Mouse (Mus musculus) embryo, embryonic 10 days (tissue): Measurements from ENCODE around the gene Paox.

Experiments used
- DNase-seq: peaks from one replicate; pipeline ENCODE4 v3.0.0-alpha.2; 2015; ENCODE audit warnings: low spot score

Paox gene

DNA sequence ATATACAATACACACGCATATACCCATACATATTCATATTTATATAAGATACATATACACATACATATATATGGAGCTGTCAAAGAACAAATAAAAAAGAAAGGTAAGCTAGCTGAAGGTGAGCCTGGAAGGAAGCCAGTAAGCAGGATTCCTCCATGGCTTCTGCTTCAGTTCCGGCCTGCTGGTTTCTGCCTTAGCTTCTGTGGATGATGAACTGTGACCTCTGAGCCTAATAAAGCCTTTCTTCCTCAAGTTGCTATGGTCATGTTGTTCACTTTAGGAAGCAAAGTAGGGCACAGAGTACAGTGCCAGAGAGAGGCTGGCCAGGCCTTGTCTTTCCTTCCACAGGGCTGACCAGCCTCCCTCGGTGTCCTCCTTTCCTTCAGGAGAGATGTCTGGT, 55.3 kb downstream of the Paox start:
- no peak for DNase-seq

DNA sequence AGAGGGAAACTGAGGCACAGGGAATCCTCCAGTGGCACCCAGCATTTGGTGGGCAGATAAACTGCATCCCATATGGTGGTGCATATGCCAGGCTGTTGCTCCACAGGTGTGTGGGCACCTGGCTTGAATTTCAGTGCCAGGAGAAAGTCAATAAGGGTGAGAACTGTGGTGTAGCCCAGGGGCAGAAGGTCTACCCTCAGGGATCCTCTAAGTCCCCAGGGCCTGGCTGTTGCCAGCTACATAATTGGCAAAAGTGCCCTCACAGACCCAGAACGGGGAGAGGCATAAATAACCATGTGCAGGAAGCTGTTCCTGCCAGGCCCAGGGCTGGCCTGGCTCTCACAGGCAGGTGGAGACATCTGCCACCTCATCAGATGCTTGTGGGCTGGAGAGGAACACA, 57.3 kb downstream of the Paox start, which contains the start of gene Olfr523:
Gene Olfr523 (plus strand): TSS at position 282 of the 400 bp plus-strand sequence.
- no peak for DNase-seq

DNA sequence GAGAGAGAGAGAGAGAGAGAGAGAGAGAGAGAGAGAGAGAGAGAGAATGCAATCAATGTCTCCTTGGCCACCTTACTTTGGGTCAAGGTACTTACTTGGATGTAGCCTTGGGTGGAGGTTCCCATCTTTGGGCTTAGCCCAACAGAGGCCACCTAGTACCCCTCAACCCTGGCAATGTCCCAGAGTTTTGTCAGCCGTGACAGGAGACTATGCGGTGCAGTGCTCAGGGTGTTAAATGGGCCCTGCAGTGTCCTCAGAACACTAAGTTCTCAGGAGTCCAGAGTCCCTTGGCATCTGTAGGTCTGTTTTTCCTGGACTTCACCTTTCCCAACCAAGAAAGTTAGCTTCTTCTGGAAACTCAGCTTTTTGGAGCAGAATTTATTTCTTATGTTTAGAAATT, 63.6 kb downstream of the Paox start:
- no peak for DNase-seq

- DNase-seq = no peak
Measured at GRCm38 (mm10) chr7:140180692-140181091, 65.1 kb downstream of the Paox start.

DNA sequence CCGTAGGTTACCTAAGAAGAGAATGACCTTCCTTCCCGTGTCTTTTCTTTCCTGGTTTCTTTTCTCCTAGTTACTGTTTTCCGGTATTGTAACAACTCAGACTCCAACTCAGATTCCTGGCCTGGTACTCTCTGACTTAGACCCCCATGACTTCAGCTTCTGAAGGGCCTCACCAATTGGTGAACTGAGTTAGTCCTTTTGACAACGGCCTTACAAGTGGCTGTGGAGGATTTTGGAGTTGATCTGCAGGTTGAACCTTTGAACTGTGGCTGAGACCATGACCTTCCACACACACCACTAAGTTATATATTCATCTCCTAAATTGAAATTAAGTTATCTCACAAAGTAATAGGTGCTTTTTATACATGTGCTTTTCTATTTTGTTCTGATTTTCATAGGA, 68.6 kb downstream of the Paox start:
- DNase-seq = no peak
